Mouse (Mus musculus): ENCODE results near the gene Gabbr2. TPM values are rescaled to one million over a fixed set of nuclear protein-coding genes. Genes with fewer than 3 reads are reported as not detected.
A peak's percentile ranks its signal among the peaks of the same experiment; 100 is the strongest.

Gabbr2 gene
- polyA plus RNA-seq, 1 experiment from 2014 or later = 0.11 TPM

GRCm38 (mm10) chr4:46727153-46727552 is 264.5 kb downstream of the Gabbr2 start:
- Histone ChIP-seq H3K4me1 (ENCODE audit: insufficient read depth, low read length) (no peaks in the 10 kb centered on the region), H3K9me3 (ENCODE audit: low read length) (no peaks in the 10 kb centered on the region), H3K4me3 (ENCODE audit: low read length) (no peak overlapping the region), H3K27me3 (ENCODE audit: insufficient read depth, low read length) (no peaks in the 10 kb centered on the region), H3K4me2 (replicated peaks; ENCODE audit: low read depth, low read length) (no peak overlapping the region), H3K27ac (ENCODE audit: low read length) (no peak overlapping the region), H3K36me3 (ENCODE audit: insufficient read depth, low read length) (no peaks in the 10 kb centered on the region), H3K9ac (replicated peaks; ENCODE audit: low read length) (no peak overlapping the region)
- WGBS = 81% methylated on average over 11 of the region's 11 CpGs
- ATAC-seq (ENCODE audit: low FRiP score, low TSS enrichment) = no peak

GRCm38 (mm10) chr4:46720821-46721557 is 270.7 kb downstream of the Gabbr2 start:
- H3K27ac ChIP-seq (ENCODE audit: low read length) = no peak overlapping the region
- ATAC-seq (ENCODE audit: low FRiP score, low TSS enrichment) = no peak
- H3K9me3 ChIP-seq (ENCODE audit: low read length) = no peaks in the 10 kb centered on the region
- 79% methylated on average over 16 of the region's 16 CpGs for WGBS
- H3K9ac ChIP-seq (replicated peaks; ENCODE audit: low read length) = no peak overlapping the region
- H3K4me2 ChIP-seq (replicated peaks; ENCODE audit: low read depth, low read length) = no peak overlapping the region
- no peak overlapping the region for H3K4me3 ChIP-seq (ENCODE audit: low read length)
- no peaks in the 10 kb centered on the region for H3K36me3 ChIP-seq (ENCODE audit: insufficient read depth, low read length)
- 0 out of 2 replicates have a peak, but pooled peaks cover 2% of the 10 kb centered on the region for H3K27me3 ChIP-seq (ENCODE audit: insufficient read depth, low read length)
- H3K4me1 ChIP-seq (ENCODE audit: insufficient read depth, low read length) = no peaks in the 10 kb centered on the region

- WGBS = 90% methylated on average over 1 of the region's 1 CpGs
- H3K4me3 ChIP-seq (ENCODE audit: low read length) = no peak overlapping the region
- no peak overlapping the region for H3K27ac ChIP-seq (ENCODE audit: low read length)
- H3K9ac ChIP-seq (replicated peaks; ENCODE audit: low read length) = no peak overlapping the region
- ATAC-seq (ENCODE audit: low FRiP score, low TSS enrichment) = no peak
- no peak overlapping the region for H3K4me2 ChIP-seq (replicated peaks; ENCODE audit: low read depth, low read length)
- H3K36me3 ChIP-seq (ENCODE audit: insufficient read depth, low read length) = no peaks in the 10 kb centered on the region
- H3K9me3 ChIP-seq (ENCODE audit: low read length) = no peaks in the 10 kb centered on the region
- H3K4me1 ChIP-seq (ENCODE audit: insufficient read depth, low read length) = no peaks in the 10 kb centered on the region
- H3K27me3 ChIP-seq (ENCODE audit: insufficient read depth, low read length) = 0 out of 2 replicates have a peak, but pooled peaks cover 2% of the 10 kb centered on the region
Measured at GRCm38 (mm10) chr4:46720070-46720469, 271.6 kb downstream of the Gabbr2 start.

- Histone ChIP-seq H3K36me3 (ENCODE audit: insufficient read depth, low read length) (no peaks in the 10 kb centered on the region), H3K9me3 (ENCODE audit: low read length) (no peaks in the 10 kb centered on the region), H3K4me1 (ENCODE audit: insufficient read depth, low read length) (no peaks in the 10 kb centered on the region), H3K27me3 (ENCODE audit: insufficient read depth, low read length) (0 out of 2 replicates have a peak, but pooled peaks cover 2% of the 10 kb centered on the region), H3K9ac (replicated peaks; ENCODE audit: low read length) (no peak overlapping the region), H3K4me2 (replicated peaks; ENCODE audit: low read depth, low read length) (no peak overlapping the region), H3K27ac (ENCODE audit: low read length) (no peak overlapping the region), H3K4me3 (ENCODE audit: low read length) (no peak overlapping the region)
- WGBS = 37% methylated on average over 7 of the region's 7 CpGs
- ATAC-seq (ENCODE audit: low FRiP score, low TSS enrichment) = 0 out of 2 replicates have a peak, but pooled peaks have one; percentile 8
Measured at GRCm38 (mm10) chr4:46718624-46719023, 273.0 kb downstream of the Gabbr2 start.

GRCm38 (mm10) chr4:46717156-46717555 is 274.5 kb downstream of the Gabbr2 start:
- Histone ChIP-seq H3K36me3 (ENCODE audit: insufficient read depth, low read length) (no peaks in the 10 kb centered on the region), H3K4me3 (ENCODE audit: low read length) (no peak overlapping the region), H3K27ac (ENCODE audit: low read length) (no peak overlapping the region), H3K9ac (replicated peaks; ENCODE audit: low read length) (no peak overlapping the region), H3K27me3 (ENCODE audit: insufficient read depth, low read length) (0 out of 2 replicates have a peak, but pooled peaks cover 2% of the 10 kb centered on the region), H3K4me2 (replicated peaks; ENCODE audit: low read depth, low read length) (no peak overlapping the region), H3K9me3 (ENCODE audit: low read length) (no peaks in the 10 kb centered on the region), H3K4me1 (ENCODE audit: insufficient read depth, low read length) (no peaks in the 10 kb centered on the region)
- peak; percentile 78; the same call in 1 of the 2 replicates for ATAC-seq (ENCODE audit: low FRiP score, low TSS enrichment)
- 14% methylated on average over 5 of the region's 5 CpGs for WGBS

- 0% methylated on average over 1 of the region's 1 CpGs for WGBS
- Histone ChIP-seq H3K4me3 (ENCODE audit: low read length) (no peak overlapping the region), H3K4me2 (replicated peaks; ENCODE audit: low read depth, low read length) (no peak overlapping the region), H3K27ac (ENCODE audit: low read length) (no peak overlapping the region), H3K4me1 (ENCODE audit: insufficient read depth, low read length) (no peaks in the 10 kb centered on the region), H3K9me3 (ENCODE audit: low read length) (no peaks in the 10 kb centered on the region), H3K36me3 (ENCODE audit: insufficient read depth, low read length) (no peaks in the 10 kb centered on the region), H3K9ac (replicated peaks; ENCODE audit: low read length) (no peak overlapping the region), H3K27me3 (ENCODE audit: insufficient read depth, low read length) (no peaks in the 10 kb centered on the region)
- no peak for ATAC-seq (ENCODE audit: low FRiP score, low TSS enrichment)
Measured at GRCm38 (mm10) chr4:46716361-46716760, 275.3 kb downstream of the Gabbr2 start.

GRCm38 (mm10) chr4:46710523-46710922 is 281.1 kb downstream of the Gabbr2 start:
- no peaks in the 10 kb centered on the region for H3K4me1 ChIP-seq (ENCODE audit: insufficient read depth, low read length)
- 66% methylated on average over 4 of the region's 4 CpGs for WGBS
- no peaks in the 10 kb centered on the region for H3K9me3 ChIP-seq (ENCODE audit: low read length)
- H3K27me3 ChIP-seq (ENCODE audit: insufficient read depth, low read length) = no peaks in the 10 kb centered on the region
- H3K4me2 ChIP-seq (replicated peaks; ENCODE audit: low read depth, low read length) = no peak overlapping the region
- no peaks in the 10 kb centered on the region for H3K36me3 ChIP-seq (ENCODE audit: insufficient read depth, low read length)
- H3K27ac ChIP-seq (ENCODE audit: low read length) = no peak overlapping the region
- no peak overlapping the region for H3K4me3 ChIP-seq (ENCODE audit: low read length)
- ATAC-seq (ENCODE audit: low FRiP score, low TSS enrichment) = no peak
- no peak overlapping the region for H3K9ac ChIP-seq (replicated peaks; ENCODE audit: low read length)

GRCm38 (mm10) chr4:46710018-46710417 is 281.7 kb downstream of the Gabbr2 start:
- Histone ChIP-seq H3K27ac (ENCODE audit: low read length) (no peak overlapping the region), H3K9ac (replicated peaks; ENCODE audit: low read length) (no peak overlapping the region), H3K4me3 (ENCODE audit: low read length) (no peak overlapping the region), H3K36me3 (ENCODE audit: insufficient read depth, low read length) (no peaks in the 10 kb centered on the region), H3K9me3 (ENCODE audit: low read length) (no peaks in the 10 kb centered on the region), H3K27me3 (ENCODE audit: insufficient read depth, low read length) (no peaks in the 10 kb centered on the region), H3K4me2 (replicated peaks; ENCODE audit: low read depth, low read length) (no peak overlapping the region), H3K4me1 (ENCODE audit: insufficient read depth, low read length) (no peaks in the 10 kb centered on the region)
- 0 out of 2 replicates have a peak, but pooled peaks have one; percentile 54 for ATAC-seq (ENCODE audit: low FRiP score, low TSS enrichment)
- 68% methylated on average over 6 of the region's 6 CpGs for WGBS

- no peak overlapping the region for H3K27ac ChIP-seq (ENCODE audit: low read length)
- no peak overlapping the region for H3K4me3 ChIP-seq (ENCODE audit: low read length)
- ATAC-seq (ENCODE audit: low FRiP score, low TSS enrichment) = no peak
- H3K9me3 ChIP-seq (ENCODE audit: low read length) = no peaks in the 10 kb centered on the region
- no peaks in the 10 kb centered on the region for H3K4me1 ChIP-seq (ENCODE audit: insufficient read depth, low read length)
- H3K9ac ChIP-seq (replicated peaks; ENCODE audit: low read length) = no peak overlapping the region
- H3K4me2 ChIP-seq (replicated peaks; ENCODE audit: low read depth, low read length) = no peak overlapping the region
- WGBS = 68% methylated on average over 7 of the region's 7 CpGs
- H3K27me3 ChIP-seq (ENCODE audit: insufficient read depth, low read length) = no peaks in the 10 kb centered on the region
- no peaks in the 10 kb centered on the region for H3K36me3 ChIP-seq (ENCODE audit: insufficient read depth, low read length)
Measured at GRCm38 (mm10) chr4:46709492-46709891, 282.2 kb downstream of the Gabbr2 start.

- ATAC-seq (ENCODE audit: low FRiP score, low TSS enrichment) = no peak
- no peak overlapping the region for H3K4me3 ChIP-seq (ENCODE audit: low read length)
- no peak overlapping the region for H3K4me2 ChIP-seq (replicated peaks; ENCODE audit: low read depth, low read length)
- no peak overlapping the region for H3K27ac ChIP-seq (ENCODE audit: low read length)
- WGBS = 69% methylated on average over 12 of the region's 12 CpGs
- no peaks in the 10 kb centered on the region for H3K9me3 ChIP-seq (ENCODE audit: low read length)
- no peaks in the 10 kb centered on the region for H3K4me1 ChIP-seq (ENCODE audit: insufficient read depth, low read length)
- no peaks in the 10 kb centered on the region for H3K36me3 ChIP-seq (ENCODE audit: insufficient read depth, low read length)
- H3K9ac ChIP-seq (replicated peaks; ENCODE audit: low read length) = no peak overlapping the region
- H3K27me3 ChIP-seq (ENCODE audit: insufficient read depth, low read length) = no peaks in the 10 kb centered on the region
Measured at GRCm38 (mm10) chr4:46705739-46706138, 285.9 kb downstream of the Gabbr2 start.
